ENCODE assay signal across 22 mouse cellular contexts in the genomic region with DNA sequence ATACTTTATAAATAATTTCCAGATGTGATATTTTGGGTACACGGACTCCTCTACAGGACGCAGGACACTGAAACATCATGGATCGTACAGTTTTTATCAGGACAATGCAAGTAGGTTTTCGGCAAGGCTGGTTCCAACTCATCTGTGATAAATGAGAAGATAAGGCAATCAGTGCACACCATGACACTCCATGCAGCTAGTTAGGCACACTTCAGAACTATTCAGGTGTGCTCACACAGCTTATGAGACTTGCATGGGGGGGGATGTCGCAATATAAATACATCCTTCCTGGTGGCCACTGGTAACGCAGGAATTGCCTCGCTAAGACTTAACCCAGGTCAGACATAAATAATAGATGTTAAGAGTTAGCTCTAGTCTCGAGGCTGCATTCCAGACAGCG.
DNase-seq lines count a peak whose midpoint lies in the region; ATAC-seq and TF ChIP-seq lines count a peak whose summit lies in the region.
"Had no signal": no experiment of that assay in that cellular context is flagged by ENCODE, and none has a peak within 500 bp of the region (broad histone marks: within the 10 kb centered on the region; RNA-seq: fewer than 3 reads in every experiment).

No protein-coding gene starts in this region.

- 73% methylated on average over 9 of the region's 9 CpGs for WGBS in heart, embryonic 10.5 days
- 62% methylated on average over 9 of the region's 9 CpGs for WGBS in midbrain, embryonic 11.5 days
- WGBS in midbrain, postnatal 0 days = 65% methylated on average over 9 of the region's 9 CpGs

- no peak overlapping the region for H3K4me3 ChIP-seq in heart, embryonic 10.5 days
- no peak overlapping the region for H3K4me3 ChIP-seq in midbrain, embryonic 11.5 days (ENCODE audit: low read depth, low read length)
- H3K4me3 ChIP-seq in midbrain, postnatal 0 days (ENCODE audit: low read depth, low read length) = no peak overlapping the region
- H3K4me3 ChIP-seq: embryonic facial prominence, embryonic 12.5 days; embryonic facial prominence, embryonic 15.5 days; forebrain, embryonic 15.5 days; heart, adult 2 months; hindbrain, embryonic 13.5 days had no signal

- no peaks in the 10 kb centered on the region for H3K4me1 ChIP-seq in heart, embryonic 10.5 days
- H3K4me1 ChIP-seq in midbrain, embryonic 11.5 days (ENCODE audit: control insufficient read depth, insufficient read depth, low read length) = peaks cover 27% of the 10 kb centered on the region
- H3K4me1 ChIP-seq in midbrain, postnatal 0 days (ENCODE audit: insufficient read depth, low read length) = no peaks in the 10 kb centered on the region; the same call in 1 of the 2 replicates
- H3K4me1 ChIP-seq: embryonic facial prominence, embryonic 12.5 days; embryonic facial prominence, embryonic 15.5 days had no signal

- no peak overlapping the region for H3K27ac ChIP-seq in heart, embryonic 10.5 days
- H3K27ac ChIP-seq in midbrain, embryonic 11.5 days (ENCODE audit: low read depth, low read length) = no peak overlapping the region
- H3K27ac ChIP-seq in midbrain, postnatal 0 days (ENCODE audit: low read depth, low read length) = no peak overlapping the region
- H3K27ac ChIP-seq: embryonic facial prominence, embryonic 12.5 days; embryonic facial prominence, embryonic 15.5 days; forebrain, embryonic 15.5 days; heart, adult 2 months; hindbrain, embryonic 13.5 days; hindbrain, postnatal 0 days had no signal

- H3K9me3 ChIP-seq in heart, embryonic 10.5 days = no peaks in the 10 kb centered on the region
- H3K9me3 ChIP-seq in midbrain, embryonic 11.5 days (ENCODE audit: control insufficient read depth, low read length) = no peaks in the 10 kb centered on the region
- H3K9me3 ChIP-seq in midbrain, postnatal 0 days (ENCODE audit: low read length) = no peaks in the 10 kb centered on the region
- H3K9me3 ChIP-seq: embryonic facial prominence, embryonic 12.5 days; embryonic facial prominence, embryonic 15.5 days; forebrain, embryonic 15.5 days; hindbrain, embryonic 13.5 days had no signal

- no peak overlapping the region for H3K4me2 ChIP-seq in midbrain, embryonic 11.5 days
- no peak overlapping the region for H3K4me2 ChIP-seq in midbrain, postnatal 0 days (ENCODE audit: low read depth, low read length, poor library complexity, severe bottlenecking)
- H3K4me2 ChIP-seq: embryonic facial prominence, embryonic 12.5 days; embryonic facial prominence, embryonic 15.5 days; forebrain, embryonic 15.5 days; heart, embryonic 11.5 days; hindbrain, embryonic 13.5 days had no signal

- no peaks in the 10 kb centered on the region for H3K36me3 ChIP-seq in heart, embryonic 10.5 days
- no peaks in the 10 kb centered on the region for H3K36me3 ChIP-seq in midbrain, embryonic 11.5 days (ENCODE audit: control insufficient read depth, insufficient read depth, low read length)
- H3K36me3 ChIP-seq in midbrain, postnatal 0 days (ENCODE audit: insufficient read depth, low read length) = no peaks in the 10 kb centered on the region
- H3K36me3 ChIP-seq: embryonic facial prominence, embryonic 12.5 days; embryonic facial prominence, embryonic 15.5 days; forebrain, embryonic 15.5 days; hindbrain, embryonic 13.5 days had no signal

- H3K27me3 ChIP-seq in heart, embryonic 10.5 days (ENCODE audit: insufficient read depth, poor library complexity, severe bottlenecking) = no peaks in the 10 kb centered on the region
- 0 out of 2 replicates have a peak, but pooled peaks cover 4% of the 10 kb centered on the region for H3K27me3 ChIP-seq in midbrain, embryonic 11.5 days (ENCODE audit: control insufficient read depth, insufficient read depth, low read length)
- H3K27me3 ChIP-seq in midbrain, postnatal 0 days (ENCODE audit: insufficient read depth, low read length) = no peaks in the 10 kb centered on the region
- H3K27me3 ChIP-seq: embryonic facial prominence, embryonic 12.5 days; embryonic facial prominence, embryonic 15.5 days had no signal

- H3K9ac ChIP-seq in midbrain, embryonic 11.5 days (ENCODE audit: low read length) = no peak overlapping the region
- no peak overlapping the region for H3K9ac ChIP-seq in midbrain, postnatal 0 days (replicated peaks; ENCODE audit: low read length, poor library complexity, severe bottlenecking)
- H3K9ac ChIP-seq: embryonic facial prominence, embryonic 12.5 days; embryonic facial prominence, embryonic 15.5 days; forebrain, embryonic 15.5 days; hindbrain, embryonic 13.5 days had no signal

- no peak for TF ChIP-seq CTCF in midbrain, postnatal 0 days (IDR thresholded peaks at IDR 0.05)

- no peak for ATAC-seq in midbrain, embryonic 11.5 days (ENCODE audit: low FRiP score)
- no peak for ATAC-seq in midbrain, postnatal 0 days (ENCODE audit: low FRiP score)
- ATAC-seq: activated CD4-positive, CD25-positive, alpha-beta regulatory T cell, adult 4 months; CD4-positive, CD25-positive, alpha-beta regulatory T cell, adult 4 months; forebrain, embryonic 15.5 days; hindbrain, postnatal 0 days; inflammation-experienced regulatory T-cells, adult 6 months; intestine, embryonic 16.5 days had no signal

- peak; percentile 61 for DNase-seq in heart, adult 11 months
- no peak for DNase-seq in heart, embryonic 10.5 days (ENCODE audit: low spot score)
- peak; percentile 86 for DNase-seq in midbrain, embryonic 11.5 days (ENCODE audit: low spot score, missing footprints)
- no peak for DNase-seq in midbrain, postnatal 0 days (ENCODE audit: low spot score)
- peak; percentile 36 for DNase-seq in retina, postnatal 1 day
- DNase-seq in embryo, embryonic 10.5 days (ENCODE audit: low spot score) = no peak
- DNase-seq: adrenal gland, adult 8-10 months; adrenal gland, postnatal 36 days; cerebellum, adult 18-20 months; cerebellum, adult 9-10 months; gastrocnemius, postnatal 25 days; heart, adult 2 months had no signal

Comparison
In these comparisons a context has a peak if more than half of its experiments do, and no peak if none do; other contexts are left out.
1. DNase-seq: peak in heart, adult 11 months (single experiment), midbrain, embryonic 11.5 days (single experiment) and retina, postnatal 1 day (single experiment); none in heart, embryonic 10.5 days (single experiment), midbrain, postnatal 0 days (single experiment) and embryo, embryonic 10.5 days (single experiment).